Mouse (Mus musculus): ENCODE measurements at regions not wholly inside any gene's neighbourhood (a gene's known extent, or its start where the extent isn't known, plus 50 kb on each side); places are given as distances from the start of the nearest gene placed in this dataset.

DNA sequence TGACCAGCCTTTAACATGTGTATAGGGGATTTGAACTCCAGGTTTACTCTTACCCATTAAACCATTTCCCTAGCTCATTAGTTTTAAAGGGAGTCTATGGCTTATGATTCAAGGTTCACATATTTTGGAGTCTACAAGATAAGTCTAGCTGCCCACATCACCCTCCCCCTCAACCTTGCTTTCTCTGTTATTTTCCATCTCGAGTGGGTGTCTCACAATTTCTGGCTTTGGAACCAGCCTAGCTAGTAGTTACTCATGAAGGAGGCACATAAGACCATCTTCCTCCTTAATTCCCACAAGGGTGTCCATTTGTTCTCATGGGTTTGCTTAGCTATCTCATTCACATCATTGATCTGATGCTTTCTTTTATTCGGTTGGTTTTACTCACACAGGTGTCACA is 150.6 kb upstream of the Npy start:
- Histone ChIP-seq H3K4me1 (ENCODE audit: control insufficient read depth, insufficient read depth, low read length) (no peaks in the 10 kb centered on the region), H3K27me3 (ENCODE audit: control insufficient read depth, insufficient read depth, low read length, poor library complexity, severe bottlenecking) (no peaks in the 10 kb centered on the region), H3K9me3 (replicated peaks; ENCODE audit: control insufficient read depth, insufficient read depth, low read length, poor library complexity, severe bottlenecking) (no peaks in the 10 kb centered on the region), H3K4me3 (ENCODE audit: low read depth, low read length) (no peak overlapping the region), H3K27ac (ENCODE audit: insufficient read depth, low read length) (no peak overlapping the region), H3K9ac (ENCODE audit: low read depth, poor library complexity, severe bottlenecking) (no peak overlapping the region), H3K36me3 (ENCODE audit: control insufficient read depth, insufficient read depth, low read length, poor library complexity, severe bottlenecking) (no peaks in the 10 kb centered on the region)
- TF ChIP-seq POLR2A (IDR thresholded peaks at IDR 0.05; ENCODE audit: insufficient read depth, low read length) (no peak), CTCF (IDR thresholded peaks at IDR 0.05; ENCODE audit: low read depth, low read length) (no peak), EP300 (IDR thresholded peaks at IDR 0.05; ENCODE audit: insufficient read depth, low read depth, low read length) (no peak)

GRCm38 (mm10) chr6:49686776-49687175 is 135.7 kb upstream of the Npy start:
- TF ChIP-seq POLR2A (IDR thresholded peaks at IDR 0.05; ENCODE audit: insufficient read depth, low read length): no peak
- no peak for TF ChIP-seq EP300 (IDR thresholded peaks at IDR 0.05; ENCODE audit: insufficient read depth, low read depth, low read length)
- TF ChIP-seq CTCF (IDR thresholded peaks at IDR 0.05; ENCODE audit: low read depth, low read length): no peak
- no peak overlapping the region for H3K9ac ChIP-seq (ENCODE audit: low read depth, poor library complexity, severe bottlenecking)
- no peak overlapping the region for H3K4me3 ChIP-seq (ENCODE audit: low read depth, low read length)
- no peaks in the 10 kb centered on the region for H3K36me3 ChIP-seq (ENCODE audit: control insufficient read depth, insufficient read depth, low read length, poor library complexity, severe bottlenecking)
- H3K27me3 ChIP-seq (ENCODE audit: control insufficient read depth, insufficient read depth, low read length, poor library complexity, severe bottlenecking): no peaks in the 10 kb centered on the region
- no peak overlapping the region for H3K27ac ChIP-seq (ENCODE audit: insufficient read depth, low read length)
- H3K4me1 ChIP-seq (ENCODE audit: control insufficient read depth, insufficient read depth, low read length): no peaks in the 10 kb centered on the region
- no peaks in the 10 kb centered on the region for H3K9me3 ChIP-seq (replicated peaks; ENCODE audit: control insufficient read depth, insufficient read depth, low read length, poor library complexity, severe bottlenecking)

- Histone ChIP-seq H3K27me3 (ENCODE audit: control insufficient read depth, insufficient read depth, low read length, poor library complexity, severe bottlenecking) (no peaks in the 10 kb centered on the region), H3K36me3 (ENCODE audit: control insufficient read depth, insufficient read depth, low read length, poor library complexity, severe bottlenecking) (no peaks in the 10 kb centered on the region), H3K4me3 (ENCODE audit: low read depth, low read length) (no peak overlapping the region), H3K4me1 (ENCODE audit: control insufficient read depth, insufficient read depth, low read length) (peaks cover 1% of the 10 kb centered on the region), H3K27ac (ENCODE audit: insufficient read depth, low read length) (no peak overlapping the region), H3K9ac (ENCODE audit: low read depth, poor library complexity, severe bottlenecking) (no peak overlapping the region), H3K9me3 (replicated peaks; ENCODE audit: control insufficient read depth, insufficient read depth, low read length, poor library complexity, severe bottlenecking) (no peaks in the 10 kb centered on the region)
- TF ChIP-seq POLR2A (IDR thresholded peaks at IDR 0.05; ENCODE audit: insufficient read depth, low read length) (no peak), EP300 (IDR thresholded peaks at IDR 0.05; ENCODE audit: insufficient read depth, low read depth, low read length) (no peak), CTCF (IDR thresholded peaks at IDR 0.05; ENCODE audit: low read depth, low read length) (no peak)
Measured at GRCm38 (mm10) chr6:49692032-49692539, 130.4 kb upstream of the Npy start.

DNA sequence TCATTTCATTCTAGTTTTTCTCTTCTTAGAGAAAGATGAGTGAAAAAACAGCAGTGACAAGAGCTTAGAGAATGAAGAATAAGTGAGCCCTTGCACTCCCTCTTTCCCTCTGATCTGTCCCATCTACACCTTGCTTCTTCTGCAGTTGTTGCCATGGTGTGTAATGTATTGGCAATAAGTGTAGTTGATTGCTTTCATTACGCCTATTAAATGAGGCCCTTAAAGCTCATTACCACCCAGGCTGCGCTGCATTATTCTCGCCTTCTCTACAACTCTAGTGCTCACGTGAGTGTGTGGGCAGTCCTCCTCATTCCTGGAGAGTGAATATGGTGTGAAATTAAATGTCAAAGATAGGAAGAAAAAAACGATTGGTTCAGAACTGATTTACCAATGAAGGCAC is 127.7 kb upstream of the Npy start:
- H3K9ac ChIP-seq (ENCODE audit: low read depth, poor library complexity, severe bottlenecking): no peak overlapping the region
- H3K36me3 ChIP-seq (ENCODE audit: control insufficient read depth, insufficient read depth, low read length, poor library complexity, severe bottlenecking): no peaks in the 10 kb centered on the region
- TF ChIP-seq CTCF (IDR thresholded peaks at IDR 0.05; ENCODE audit: low read depth, low read length) (no peak), POLR2A (IDR thresholded peaks at IDR 0.05; ENCODE audit: insufficient read depth, low read length) (no peak), EP300 (IDR thresholded peaks at IDR 0.05; ENCODE audit: insufficient read depth, low read depth, low read length) (no peak)
- no peaks in the 10 kb centered on the region for H3K9me3 ChIP-seq (replicated peaks; ENCODE audit: control insufficient read depth, insufficient read depth, low read length, poor library complexity, severe bottlenecking)
- H3K27ac ChIP-seq (ENCODE audit: insufficient read depth, low read length): no peak overlapping the region
- H3K27me3 ChIP-seq (ENCODE audit: control insufficient read depth, insufficient read depth, low read length, poor library complexity, severe bottlenecking): no peaks in the 10 kb centered on the region
- H3K4me3 ChIP-seq (ENCODE audit: low read depth, low read length): no peak overlapping the region
- H3K4me1 ChIP-seq (ENCODE audit: control insufficient read depth, insufficient read depth, low read length): peaks cover 1% of the 10 kb centered on the region

GRCm38 (mm10) chr6:49696990-49697389 is 125.5 kb upstream of the Npy start:
- Histone ChIP-seq H3K36me3 (ENCODE audit: control insufficient read depth, insufficient read depth, low read length, poor library complexity, severe bottlenecking) (no peaks in the 10 kb centered on the region), H3K9me3 (replicated peaks; ENCODE audit: control insufficient read depth, insufficient read depth, low read length, poor library complexity, severe bottlenecking) (no peaks in the 10 kb centered on the region), H3K4me1 (ENCODE audit: control insufficient read depth, insufficient read depth, low read length) (peaks cover 1% of the 10 kb centered on the region), H3K27me3 (ENCODE audit: control insufficient read depth, insufficient read depth, low read length, poor library complexity, severe bottlenecking) (no peaks in the 10 kb centered on the region), H3K27ac (ENCODE audit: insufficient read depth, low read length) (no peak overlapping the region), H3K9ac (ENCODE audit: low read depth, poor library complexity, severe bottlenecking) (no peak overlapping the region), H3K4me3 (ENCODE audit: low read depth, low read length) (no peak overlapping the region)
- TF ChIP-seq EP300 (IDR thresholded peaks at IDR 0.05; ENCODE audit: insufficient read depth, low read depth, low read length): no peak
- TF ChIP-seq CTCF (IDR thresholded peaks at IDR 0.05; ENCODE audit: low read depth, low read length): no peak
- no peak for TF ChIP-seq POLR2A (IDR thresholded peaks at IDR 0.05; ENCODE audit: insufficient read depth, low read length)

DNA sequence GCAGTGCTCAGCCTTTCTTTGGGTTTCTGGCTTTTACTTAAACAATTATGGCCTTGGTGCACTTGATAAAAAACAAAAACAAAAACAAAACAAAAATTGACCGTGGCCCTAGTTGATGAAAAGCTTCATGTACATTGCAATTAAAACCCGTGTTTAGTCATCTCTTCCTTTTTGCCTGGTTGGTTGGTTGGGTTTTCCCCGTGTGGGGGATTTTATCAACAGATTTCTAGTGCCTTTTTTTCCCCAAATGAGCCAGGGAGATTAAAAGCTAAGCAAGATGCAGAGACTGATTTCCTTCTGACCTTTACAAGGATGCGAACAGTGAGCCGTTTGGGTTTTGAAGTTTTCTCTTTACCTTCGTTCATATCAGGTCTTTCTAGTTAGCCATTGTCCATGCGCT is 121.1 kb upstream of the Npy start:
- Histone ChIP-seq H3K4me3 (ENCODE audit: low read depth, low read length) (no peak overlapping the region), H3K9me3 (replicated peaks; ENCODE audit: control insufficient read depth, insufficient read depth, low read length, poor library complexity, severe bottlenecking) (no peaks in the 10 kb centered on the region), H3K4me1 (ENCODE audit: control insufficient read depth, insufficient read depth, low read length) (no peaks in the 10 kb centered on the region), H3K36me3 (ENCODE audit: control insufficient read depth, insufficient read depth, low read length, poor library complexity, severe bottlenecking) (no peaks in the 10 kb centered on the region), H3K27ac (ENCODE audit: insufficient read depth, low read length) (no peak overlapping the region), H3K9ac (ENCODE audit: low read depth, poor library complexity, severe bottlenecking) (no peak overlapping the region), H3K27me3 (ENCODE audit: control insufficient read depth, insufficient read depth, low read length, poor library complexity, severe bottlenecking) (no peaks in the 10 kb centered on the region; the same call in 1 of the 2 replicates)
- no peak for TF ChIP-seq POLR2A (IDR thresholded peaks at IDR 0.05; ENCODE audit: insufficient read depth, low read length)
- TF ChIP-seq CTCF (IDR thresholded peaks at IDR 0.05; ENCODE audit: low read depth, low read length): no peak
- TF ChIP-seq EP300 (IDR thresholded peaks at IDR 0.05; ENCODE audit: insufficient read depth, low read depth, low read length): no peak

Measured in ES-Bruce4 (cell line).